8 mouse cellular contexts compared by ENCODE assay signal in the genomic region with DNA sequence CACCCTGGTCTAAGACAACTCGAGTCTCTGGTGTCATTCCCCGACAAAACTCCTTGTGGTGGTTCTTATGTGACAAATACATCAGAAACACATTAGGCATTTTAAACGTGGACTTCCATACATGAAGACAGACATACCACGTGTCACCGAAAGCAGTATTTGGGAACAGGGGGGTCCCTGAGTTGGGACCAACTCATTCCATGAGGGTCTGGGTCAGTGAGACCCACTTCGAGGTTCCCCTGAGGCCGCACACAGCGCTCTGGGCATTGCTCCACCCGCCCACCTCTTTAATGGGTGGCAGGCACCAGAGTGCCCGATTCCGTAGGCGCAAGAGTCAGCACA. TPM values are rescaled to one million over a fixed set of nuclear protein-coding genes. Genes with fewer than 3 reads are reported as not detected.
DNase-seq lines count a peak whose midpoint lies in the region; ATAC-seq and TF ChIP-seq lines count a peak whose summit lies in the region.

No protein-coding gene starts in this region.

- 2% methylated on average over 12 of the region's 12 CpGs for WGBS in heart, embryonic 11.5 days (ENCODE audit: insufficient replicate concordance)
- 1% methylated on average over 12 of the region's 12 CpGs for WGBS in forebrain, embryonic 12.5 days
- 2% methylated on average over 12 of the region's 12 CpGs for WGBS in liver, embryonic 13.5 days (ENCODE audit: insufficient replicate concordance)

- no peak for TF ChIP-seq EP300 in CH12.LX (IDR thresholded peaks at IDR 0.05; ENCODE audit: low read length)

- peak overlapping the region; percentile 75 for H3K4me3 ChIP-seq in heart, embryonic 11.5 days (ENCODE audit: low read depth, low read length)
- peak overlapping the region in 2 of 3 experiments; percentile 50 to 71 for H3K4me3 ChIP-seq in CH12.LX (replicated peaks in 1 of 3; ENCODE audit: low read depth in 2 of 3, low read length in 2 of 3, poor library complexity in 1 of 3)
- peak overlapping the region; percentile 70 for H3K4me3 ChIP-seq in forebrain, embryonic 12.5 days (replicated peaks)
- H3K4me3 ChIP-seq in liver, embryonic 13.5 days (replicated peaks), result peak overlapping the region; percentile 55

- no peak for DNase-seq in heart, postnatal 4 days
- DNase-seq in CH12.LX (ENCODE audit: extremely low read depth) (no peak), adipocyte (ENCODE audit: low spot score) (no peak)
- no peak for DNase-seq in liver, embryonic 13.5 days
- no peak for DNase-seq in B cell, adult 2 months
- no peak for DNase-seq in right cerebral cortex, postnatal 14 days

- dilution Hi-C loops in CH12.LX (cut with MboI; ENCODE audit: extremely low pct_ligation_motif_present, extremely low pct_unique_long_range_greater_than_20kb, low sequenced_read_pairs), result no loop called here

- no peaks in the 10 kb centered on the region for H3K36me3 ChIP-seq in heart, embryonic 11.5 days (ENCODE audit: control insufficient read depth, insufficient read depth, low read length)
- no peaks in the 10 kb centered on the region for H3K36me3 ChIP-seq in CH12.LX (replicated peaks in 1 of 2; ENCODE audit: control insufficient read depth in 1 of 2, insufficient read depth in 1 of 2, low read length in 1 of 2)
- H3K36me3 ChIP-seq in forebrain, embryonic 12.5 days (replicated peaks), result no peaks in the 10 kb centered on the region
- no peaks in the 10 kb centered on the region for H3K36me3 ChIP-seq in liver, embryonic 13.5 days

- TF ChIP-seq CTCF in CH12.LX (conservative IDR thresholded peaks at IDR 0.05 in 1 of 2, IDR thresholded peaks at IDR 0.05 in 1 of 2; ENCODE audit: low read depth in 2 of 2, low read length in 2 of 2), result no peak

- no peaks in the 10 kb centered on the region for H3K9me3 ChIP-seq in heart, embryonic 11.5 days (replicated peaks; ENCODE audit: control insufficient read depth, low read length)
- H3K9me3 ChIP-seq in CH12.LX (replicated peaks; ENCODE audit: low read length), result no peaks in the 10 kb centered on the region
- no peaks in the 10 kb centered on the region for H3K9me3 ChIP-seq in forebrain, embryonic 12.5 days
- no peaks in the 10 kb centered on the region for H3K9me3 ChIP-seq in liver, embryonic 13.5 days (replicated peaks)

- peak overlapping the region; percentile 70 for H3K9ac ChIP-seq in heart, embryonic 11.5 days (ENCODE audit: low read depth, low read length)
- H3K9ac ChIP-seq in CH12.LX (ENCODE audit: insufficient read depth, low read depth), result no peak overlapping the region
- H3K9ac ChIP-seq in forebrain, embryonic 12.5 days, result peak overlapping the region; percentile 81
- H3K9ac ChIP-seq in liver, embryonic 13.5 days, result no peak overlapping the region

- no peak overlapping the region for H3K27ac ChIP-seq in heart, embryonic 11.5 days (ENCODE audit: low read depth, low read length)
- H3K27ac ChIP-seq in CH12.LX (ENCODE audit: insufficient read depth, low read depth), result no peak overlapping the region
- peak overlapping the region; percentile 91 for H3K27ac ChIP-seq in forebrain, embryonic 12.5 days
- H3K27ac ChIP-seq in liver, embryonic 13.5 days, result no peak overlapping the region

- H3K27me3 ChIP-seq in heart, embryonic 11.5 days (ENCODE audit: control insufficient read depth, insufficient read depth, low read length), result peaks cover 29% of the 10 kb centered on the region
- H3K27me3 ChIP-seq in CH12.LX (replicated peaks), result peaks cover 67% of the 10 kb centered on the region
- peaks cover 80% of the 10 kb centered on the region for H3K27me3 ChIP-seq in forebrain, embryonic 12.5 days
- H3K27me3 ChIP-seq in liver, embryonic 13.5 days, result peaks cover 85% of the 10 kb centered on the region

- ATAC-seq in heart, embryonic 11.5 days (replicated peaks; ENCODE audit: insufficient number of reproducible peaks, low FRiP score, low TSS enrichment), result no peak
- no peak for ATAC-seq in forebrain, embryonic 12.5 days (ENCODE audit: low FRiP score)
- ATAC-seq in liver, embryonic 13.5 days (ENCODE audit: low read depth), result no peak

- peaks cover 13% of the 10 kb centered on the region; the same call in 1 of the 2 replicates for H3K4me1 ChIP-seq in heart, embryonic 11.5 days (ENCODE audit: control insufficient read depth, insufficient read depth, low read length)
- H3K4me1 ChIP-seq in CH12.LX (ENCODE audit: control insufficient read depth in 1 of 2, insufficient read depth in 2 of 2), result peaks cover 7 to 27% of the 10 kb centered on the region in 2 experiments
- peaks cover 60% of the 10 kb centered on the region for H3K4me1 ChIP-seq in forebrain, embryonic 12.5 days
- peaks cover 24% of the 10 kb centered on the region for H3K4me1 ChIP-seq in liver, embryonic 13.5 days (replicated peaks)

- no peaks in the 10 kb centered on the region for H3K79me2 ChIP-seq in CH12.LX (replicated peaks; ENCODE audit: control insufficient read depth, extremely low read depth, insufficient read depth, poor library complexity, severe bottlenecking)

- TF ChIP-seq RAD21 in CH12.LX (IDR thresholded peaks at IDR 0.05; ENCODE audit: low read depth, low read length), result no peak

- no peak for TF ChIP-seq POLR2A in CH12.LX (IDR thresholded peaks at IDR 0.05; ENCODE audit: low read depth, low read length)

- in situ Hi-C loops in CH12.LX (cut with MboI; ENCODE audit: low pct_ligation_motif_present, low pct_unique_long_range_greater_than_20kb, low sequenced_read_pairs), result loop anchor here (25.0 kb wide), 1 partner anchor 240 kb away; a partner anchor contains a TSS

- H3K4me2 ChIP-seq in heart, embryonic 11.5 days, result peak overlapping the region; percentile 100
- peak overlapping the region; percentile 98 for H3K4me2 ChIP-seq in CH12.LX (ENCODE audit: insufficient read depth, low read depth, poor library complexity, severe bottlenecking)
- peak overlapping the region; percentile 96 for H3K4me2 ChIP-seq in forebrain, embryonic 12.5 days
- H3K4me2 ChIP-seq in liver, embryonic 13.5 days, result peak overlapping the region; percentile 75

TF ChIP-seq in CH12.LX, 34 proteins besides CTCF, POLR2A, EP300 and RAD21:
- TF ChIP-seq UBTF (IDR thresholded peaks at IDR 0.05; ENCODE audit: low read depth, low read length) (no peak), JUN (IDR thresholded peaks at IDR 0.05; ENCODE audit: insufficient read depth, low read depth, low read length) (no peak), ETS1 (conservative IDR thresholded peaks at IDR 0.05; ENCODE audit: low read depth, low read length) (no peak), MAFK (IDR thresholded peaks at IDR 0.05; ENCODE audit: insufficient replicate concordance, low read length) (no peak), TBP (conservative IDR thresholded peaks at IDR 0.05; ENCODE audit: low read depth, low read length) (no peak), NRF1 (IDR thresholded peaks at IDR 0.05; ENCODE audit: low read depth, low read length) (no peak), USF1 (IDR thresholded peaks at IDR 0.05; ENCODE audit: low read depth, low read length) (no peak), CHD2 (IDR thresholded peaks at IDR 0.05; ENCODE audit: low read length) (no peak), MYC (IDR thresholded peaks at IDR 0.05; ENCODE audit: low read depth, low read length) (no peak)

RNA-seq across cellular contexts. Expression of a gene that starts 1.3 kb away (rescaled TPM):
- polyA plus RNA-seq in heart, embryonic 11.5 days (2014; fragmentation: Nextera tagmentation; extraction: Ambion mirVana), result 7.4 and 11.8 TPM in 2 replicates
- total RNA-seq in heart, postnatal 4 days (2021), result 10 to 100 TPM; 23.7 to 25.5 TPM
- total RNA-seq in CH12.LX (2012; rRNA removed) (7.4 and 8.2 TPM in 2 replicates), CH12.LX (2014; rRNA removed) (5.2 and 6.2 TPM in 2 replicates)
- polyA plus RNA-seq in CH12.LX (2012; ENCODE audit: insufficient read length, low read depth), result 14.9 and 15.5 TPM in 2 replicates
- 24.0 and 24.4 TPM in 2 replicates for polyA plus RNA-seq in forebrain, embryonic 12.5 days (2016; fragmentation: Nextera tagmentation; extraction: Ambion mirVana)
- 3.4 and 4.1 TPM in 2 replicates for polyA plus RNA-seq in liver, embryonic 13.5 days (2015; fragmentation: Nextera tagmentation; extraction: Ambion mirVana)

Comparison
In these comparisons a context has a peak if more than half of its experiments do, and no peak if none do; other contexts are left out.
1. H3K9ac ChIP-seq: peak in heart, embryonic 11.5 days (single experiment) and forebrain, embryonic 12.5 days (single experiment); none in CH12.LX (single experiment) and liver, embryonic 13.5 days (single experiment).
2. Peak in every context shown above with its lines, with median percentiles within 50 percentile points of each other: H3K4me2 ChIP-seq and H3K4me3 ChIP-seq.